Mouse (Mus musculus): ENCODE data around the gene Hibadh.

DNA sequence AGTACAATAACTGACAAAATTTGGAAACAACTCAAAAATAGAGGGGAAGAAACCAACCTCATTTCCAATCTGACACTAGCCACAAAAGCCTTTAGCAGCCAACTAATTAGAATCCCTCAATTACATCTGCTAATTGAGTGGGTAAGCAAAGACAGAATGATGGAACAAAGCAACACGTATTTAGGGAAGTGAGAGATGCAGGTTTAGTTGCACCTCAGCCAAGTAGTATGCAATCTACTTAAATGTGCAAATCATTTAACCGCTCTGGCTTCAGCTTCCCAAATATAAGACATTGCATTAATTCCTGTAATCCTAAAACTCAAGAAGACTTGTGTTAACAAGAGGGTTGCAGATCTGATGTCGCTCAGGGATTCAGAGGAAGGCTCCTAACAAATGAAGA is 16.4 kb downstream of the Hibadh start:
- TF ChIP-seq POLR2A (IDR thresholded peaks at IDR 0.05; ENCODE audit: control insufficient read depth, low read depth, low read length) (no peak), CTCF (IDR thresholded peaks at IDR 0.05; ENCODE audit: control insufficient read depth, insufficient read depth, insufficient replicate concordance, low read depth, low read length) (no peak)
